Mouse (Mus musculus) heart, embryonic 14.5 days (tissue): ENCODE measurements around the gene Gal3st1. TPM values are rescaled to one million over a fixed set of nuclear protein-coding genes. Genes with fewer than 3 reads are reported as not detected.
A peak's percentile ranks its signal among the peaks of the same experiment; 100 is the strongest.
"Not testable (repeated sequence)": the region's sequence is repeated elsewhere in the genome, so short reads cannot be mapped to it uniquely, and the experiment has no call there.

Experiments
- ATAC-seq: fragments of 200-750 bp; cut with Nextera tagmentation; 2 replicates; pipeline ENCODE4 v1.8.0; 2017; ENCODE audit warnings: low read depth, moderate TSS enrichment; ENCODE audit not compliant: insufficient number of reproducible peaks, insufficient read depth, low FRiP score
- H3K27ac ChIP-seq, 2 experiments: fragments of 200-500 bp in 1 of 2; fragments of 300-500 bp in 1 of 2; sonication (generic) in 1 of 2; replicated peaks in 1 of 2; 2 replicates each; pipeline ENCODE4 v1.5.1; 2012 to 2014; ENCODE audit warnings: low read depth in 2 of 2, low read length in 2 of 2, control low read depth in 1 of 2, mild to moderate bottlenecking in 1 of 2, mixed read lengths in 1 of 2; ENCODE audit not compliant: control insufficient read depth in 1 of 2, insufficient read depth in 1 of 2
- H3K27me3 ChIP-seq: fragments of 300-500 bp; sonication (generic); 2 replicates; pipeline ENCODE4 v1.6.1; 2014; ENCODE audit warnings: mild to moderate bottlenecking, low read length, control low read depth; ENCODE audit not compliant: control insufficient read depth, insufficient read depth
- H3K36me3 ChIP-seq: fragments of 300-500 bp; sonication (generic); 2 replicates; pipeline ENCODE4 v1.6.1; 2014; ENCODE audit warnings: mild to moderate bottlenecking, control low read depth, low read length, mixed read lengths; ENCODE audit not compliant: control insufficient read depth, insufficient read depth
- H3K4me1 ChIP-seq, 2 experiments: fragments of 200-500 bp in 1 of 2; fragments of 300-500 bp in 1 of 2; sonication (generic) in 1 of 2; 2 replicates each; pipeline ENCODE4 v1.6.1; 2012 to 2014; ENCODE audit warnings: low read length in 2 of 2, control low read depth in 1 of 2, mixed read lengths in 1 of 2; ENCODE audit not compliant: control insufficient read depth in 2 of 2, insufficient read depth in 2 of 2
- H3K4me2 ChIP-seq: fragments of 300-500 bp; sonication (generic); 2 replicates; pipeline ENCODE4 v1.6.1; 2014; ENCODE audit warnings: mild to moderate bottlenecking, low read length
- H3K4me3 ChIP-seq, 2 experiments: fragments of 200-500 bp in 1 of 2; fragments of 300-500 bp in 1 of 2; sonication (generic) in 1 of 2; 2 replicates each; pipeline ENCODE4 v1.5.1; 2012 to 2014; ENCODE audit warnings: low read length in 2 of 2, mild to moderate bottlenecking in 2 of 2, control low read depth in 1 of 2, low read depth in 1 of 2, moderate library complexity in 1 of 2; ENCODE audit not compliant: control insufficient read depth in 1 of 2, insufficient read depth in 1 of 2
- H3K9ac ChIP-seq: fragments of 300-500 bp; sonication (generic); 2 replicates; pipeline ENCODE4 v1.6.1; 2014; ENCODE audit warnings: mild to moderate bottlenecking, low read length
- H3K9me3 ChIP-seq: fragments of 300-500 bp; sonication (generic); 2 replicates; pipeline ENCODE4 v1.6.1; 2016; ENCODE audit warnings: low read length, control low read depth; ENCODE audit not compliant: control insufficient read depth
- WGBS: fragments of 180-500 bp; shearing (Covaris S2); extraction: QIAGEN DNeasy Blood & Tissue Kit; methylation state at CpG from one replicate; pipeline ENCODE4 v1.1.7; 2014; 5-methylcytosine and 5-hydroxymethylcytosine counted together
- polyA plus RNA-seq: library from polyadenylated mRNA; unstranded; fragments of >200 nt; fragmentation: Nextera tagmentation; extraction: Ambion mirVana; gene quantifications from 2 replicates; pipeline ENCODE4 v1.2.1, GENCODE M21; 2014

Gene Gal3st1
- polyA plus RNA-seq, 1 experiment from 2014 or later = not detected

- not testable (repeated sequence) for H3K27me3 ChIP-seq, H3K4me2 ChIP-seq, H3K27ac ChIP-seq, H3K9me3 ChIP-seq, H3K4me3 ChIP-seq, H3K4me1 ChIP-seq, ATAC-seq, H3K36me3 ChIP-seq, H3K9ac ChIP-seq
- 81% methylated on average over 5 of the region's 5 CpGs for WGBS
These were observed 28.6 kb upstream of the Gal3st1 start for GRCm38 (mm10) chr11:3954876-3955275.

- H3K27me3 ChIP-seq, H3K9ac ChIP-seq, H3K36me3 ChIP-seq, H3K4me3 ChIP-seq, H3K4me2 ChIP-seq, H3K4me1 ChIP-seq, H3K9me3 ChIP-seq, H3K27ac ChIP-seq, ATAC-seq: not testable (repeated sequence)
- WGBS = 56% methylated on average over 4 of the region's 4 CpGs
These were observed 28.1 kb upstream of the Gal3st1 start for GRCm38 (mm10) chr11:3955371-3955770.

GRCm38 (mm10) chr11:3960901-3961300 is 22.5 kb upstream of the Gal3st1 start:
- Histone ChIP-seq H3K36me3 (no peaks in the 10 kb centered on the region), H3K27ac (no peak overlapping the region), H3K9ac (no peak overlapping the region), H3K4me1 (peaks cover 0 to 7% of the 10 kb centered on the region in 2 experiments; a peak in 2 of 4 replicates), H3K4me3 (no peak overlapping the region), H3K4me2 (no peak overlapping the region), H3K9me3 (no peaks in the 10 kb centered on the region), H3K27me3 (no peaks in the 10 kb centered on the region)
- ATAC-seq = no peak
- WGBS = 32% methylated on average over 2 of the region's 2 CpGs

- no peak for ATAC-seq
These were observed 21.7 kb upstream of the Gal3st1 start for GRCm38 (mm10) chr11:3961761-3962160.

GRCm38 (mm10) chr11:3963155-3963554 is 20.3 kb upstream of the Gal3st1 start:
- H3K9me3 ChIP-seq = no peaks in the 10 kb centered on the region

More at GRCm38 (mm10) chr11:3961761-3962160, 21.7 kb upstream of the Gal3st1 start:
- no peak overlapping the region for H3K4me2 ChIP-seq
- no peak overlapping the region for H3K27ac ChIP-seq
- H3K4me1 ChIP-seq = peaks cover 0 to 7% of the 10 kb centered on the region in 2 experiments; a peak in 2 of 4 replicates
- H3K27me3 ChIP-seq = no peaks in the 10 kb centered on the region
- 65% methylated on average over 3 of the region's 3 CpGs for WGBS
- no peak overlapping the region for H3K4me3 ChIP-seq
- no peaks in the 10 kb centered on the region for H3K9me3 ChIP-seq
- H3K36me3 ChIP-seq = no peaks in the 10 kb centered on the region
- no peak overlapping the region for H3K9ac ChIP-seq

GRCm38 (mm10) chr11:3963610-3964415 is 19.6 kb upstream of the Gal3st1 start, which contains the start of gene Pes1:
Gene Pes1, plus strand, starts transcription at chr11:3963975.
- Histone ChIP-seq H3K4me3 (peak within 1 kb of the TSS; percentile 64 to 74), H3K27me3 (no peaks in the 10 kb centered on the region), H3K4me1 (peaks cover 0 to 7% of the 10 kb centered on the region in 2 experiments; a peak in 2 of 4 replicates), H3K9me3 (no peaks in the 10 kb centered on the region), H3K9ac (peak within 1 kb of the TSS; percentile 73), H3K36me3 (peaks cover 9% of the 10 kb centered on the region), H3K4me2 (peak within 1 kb of the TSS; percentile 88), H3K27ac (peak within 1 kb of the TSS; percentile 36 to 67; a peak in 3 of 4 replicates)
- WGBS = 1% methylated on average over 31 of the region's 31 CpGs
- ATAC-seq = peak; percentile 87

More at GRCm38 (mm10) chr11:3963155-3963554, 20.3 kb upstream of the Gal3st1 start:
- 85% methylated on average over 10 of the region's 10 CpGs for WGBS
- Histone ChIP-seq H3K27me3 (no peaks in the 10 kb centered on the region), H3K9ac (peak overlapping the region; percentile 73), H3K27ac (peak overlapping the region in 1 of 2 experiments; percentile 67; a peak in 2 of 4 replicates), H3K4me3 (peak overlapping the region; percentile 25 to 64), H3K36me3 (peaks cover 4% of the 10 kb centered on the region), H3K4me1 (peaks cover 0 to 7% of the 10 kb centered on the region in 2 experiments; a peak in 2 of 4 replicates), H3K4me2 (peak overlapping the region; percentile 88)
- ATAC-seq = no peak

GRCm38 (mm10) chr11:3964416-3965172 is 18.8 kb upstream of the Gal3st1 start:
- H3K36me3 ChIP-seq = peaks cover 16% of the 10 kb centered on the region
- no peaks in the 10 kb centered on the region for H3K9me3 ChIP-seq
- H3K27me3 ChIP-seq = no peaks in the 10 kb centered on the region
- WGBS = 16% methylated on average over 11 of the region's 11 CpGs
- peak overlapping the region; percentile 88 for H3K4me2 ChIP-seq
- H3K4me1 ChIP-seq = peaks cover 0 to 7% of the 10 kb centered on the region in 2 experiments; a peak in 2 of 4 replicates
- H3K9ac ChIP-seq = peak overlapping the region; percentile 73
- peak overlapping the region; percentile 64 to 74 for H3K4me3 ChIP-seq
- no peak for ATAC-seq
- peak overlapping the region; percentile 36 to 67; a peak in 1 of 4 replicates for H3K27ac ChIP-seq
